Mouse (Mus musculus): Measurements from ENCODE around the gene Vmn2r69.

The Vmn2r69 gene

DNA sequence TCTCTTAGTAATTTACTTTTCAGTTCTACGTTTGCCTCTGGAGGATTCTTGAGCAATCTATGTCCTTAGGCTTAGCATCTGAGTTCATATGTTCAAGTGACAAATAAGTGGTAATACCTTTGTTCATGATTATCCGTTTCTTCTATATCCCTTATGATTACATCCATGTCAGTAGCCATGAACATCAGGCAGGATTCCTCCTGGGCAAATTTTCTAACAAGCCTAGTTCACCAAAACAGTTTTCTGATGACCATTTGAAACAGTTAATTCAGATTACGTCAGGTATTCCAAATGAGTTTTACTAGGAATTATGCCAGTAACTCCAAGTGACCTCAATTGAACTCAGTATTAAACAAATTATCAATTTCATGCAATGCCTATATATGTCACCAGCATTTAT, at the start of gene Vmn2r69:
Gene Vmn2r69, minus strand, starts transcription at position 101 of the 400 bp plus-strand sequence.
- DNase-seq (ENCODE audit: low spot score in 2 of 2) = no peak
